Mouse (Mus musculus) liver, adult 2 months (tissue): ENCODE data around the gene Mrpl38. TPM values are rescaled to one million over a fixed set of nuclear protein-coding genes. Genes with fewer than 3 reads are reported as not detected.

ENCODE experiments used
- DNase-seq: peaks from one replicate; pipeline ENCODE4 v3.0.0-alpha.2; 2011; ENCODE audit warnings: low read depth, low spot score; ENCODE audit errors: extremely low read depth
- H3K27ac ChIP-seq: fragments of 200-500 bp; replicated peaks from 2 replicates; pipeline ENCODE4 v1.5.1; 2012; ENCODE audit warnings: low read depth, mild to moderate bottlenecking, control low read depth, inconsistent platforms, low read length; ENCODE audit not compliant: insufficient read depth
- H3K27me3 ChIP-seq: fragments of 200-500 bp; 2 replicates; pipeline ENCODE4 v1.6.1; 2012; ENCODE audit warnings: mild to moderate bottlenecking, moderate library complexity, low read length, inconsistent platforms; ENCODE audit not compliant: control insufficient read depth, insufficient read depth
- H3K36me3 ChIP-seq: fragments of 200-500 bp; 2 replicates; pipeline ENCODE4 v1.6.1; 2012; ENCODE audit warnings: low read length, inconsistent platforms; ENCODE audit not compliant: control insufficient read depth, insufficient read depth
- H3K4me1 ChIP-seq: fragments of 200-500 bp; 2 replicates; pipeline ENCODE4 v1.6.1; 2011; ENCODE audit warnings: low read length; ENCODE audit not compliant: control insufficient read depth, insufficient read depth
- H3K4me3 ChIP-seq: fragments of 200-500 bp; 2 replicates; pipeline ENCODE4 v1.5.1; 2011; ENCODE audit warnings: low read depth, mild to moderate bottlenecking, control low read depth, low read length, moderate library complexity; ENCODE audit not compliant: insufficient read depth
- H3K79me2 ChIP-seq: fragments of 200-500 bp; 2 replicates; pipeline ENCODE4 v1.6.1; 2012; ENCODE audit warnings: inconsistent platforms, mild to moderate bottlenecking, low read length, moderate library complexity; ENCODE audit not compliant: control insufficient read depth, insufficient read depth
- H3K9ac ChIP-seq: fragments of 200-500 bp; 2 replicates; pipeline ENCODE4 v1.6.1; 2012; ENCODE audit warnings: low read depth, mild to moderate bottlenecking, control low read depth, inconsistent platforms, low read length
- CTCF ChIP-seq: fragments of 200-500 bp; IDR thresholded peaks from 2 replicates; pipeline ENCODE4 v1.5.1; 2011; ENCODE audit warnings: low read depth, low read length, control low read depth
- POLR2A ChIP-seq: fragments of 200-500 bp; IDR thresholded peaks from 2 replicates; pipeline ENCODE4 v1.6.1; 2011; ENCODE audit warnings: low read length, control low read depth; ENCODE audit not compliant: insufficient read depth; ENCODE audit errors: extremely low read depth
- WGBS: fragments of 180-500 bp; shearing (Covaris S2); methylation state at CpG from one replicate; pipeline ENCODE4 v1.1.7; 2018; 5-methylcytosine and 5-hydroxymethylcytosine counted together
- polyA plus RNA-seq: library from polyadenylated mRNA; depleted of rRNA; stranded (reverse); fragments of >200 nt; gene quantifications from 2 replicates; pipeline ENCODE4 v1.2.3, GENCODE M21; 2012; rRNA removed
- total RNA-seq: library from RNA; depleted of rRNA; stranded (reverse); fragments of >200 nt; gene quantifications from 2 replicates; pipeline ENCODE4 v1.2.3, GENCODE M21; 2014; rRNA removed

Gene Mrpl38
- 26.4 and 40.2 TPM in 2 replicates for total RNA-seq
- polyA plus RNA-seq: 63.7 and 77.7 TPM in 2 replicates

DNA sequence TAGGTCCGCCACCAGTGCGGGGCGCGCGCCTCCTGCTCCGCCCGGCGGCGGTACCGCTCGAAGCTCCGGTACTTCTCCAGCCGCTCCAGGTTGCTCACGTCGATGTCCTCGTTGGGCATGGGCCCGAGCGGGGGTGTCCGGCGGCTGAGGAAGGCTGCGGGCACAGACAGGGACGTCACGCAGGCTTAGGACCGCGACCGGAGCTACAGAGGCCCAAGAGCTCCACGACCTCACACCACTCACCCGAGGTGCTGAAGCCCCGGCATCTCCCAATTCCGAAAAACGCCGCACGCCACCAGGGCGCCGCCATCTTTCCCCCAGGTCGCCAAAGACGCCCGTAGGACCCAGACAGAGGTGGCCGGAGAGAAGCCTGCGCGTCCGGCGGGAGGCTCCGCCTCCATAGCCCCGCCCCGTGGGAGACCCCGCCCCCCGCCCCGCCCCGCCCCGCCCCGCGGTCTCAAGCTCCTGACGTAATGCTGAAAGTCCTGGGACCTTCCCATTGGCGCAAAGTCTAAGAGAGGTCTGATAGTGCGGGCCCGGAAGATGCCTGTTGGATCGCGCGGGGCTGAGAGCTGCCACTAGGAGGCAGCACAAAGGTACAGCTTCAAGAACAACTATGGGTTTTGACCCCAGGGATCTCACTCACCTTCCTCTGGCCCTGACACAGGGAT lies at the start of gene Mrpl38:
Gene Mrpl38 (minus strand): TSS at position 401 of the 671 bp plus-strand sequence.
- WGBS: under 1% methylated on average over 60 of the region's 60 CpGs
- H3K9ac ChIP-seq: peak within 1 kb of the TSS; percentile 94
- no peaks in the 10 kb centered on the region for H3K27me3 ChIP-seq
- TF ChIP-seq POLR2A (peak; percentile 57), CTCF (peak; percentile 89)
- H3K36me3 ChIP-seq: peaks cover 5% of the 10 kb centered on the region; the same call in 1 of the 2 replicates
- peaks cover 5% of the 10 kb centered on the region; the same call in 1 of the 2 replicates for H3K79me2 ChIP-seq
- H3K4me3 ChIP-seq: peak within 1 kb of the TSS; percentile 99
- peak; percentile 91 for DNase-seq
- H3K4me1 ChIP-seq: peaks cover 10% of the 10 kb centered on the region
- peak within 1 kb of the TSS; percentile 73 for H3K27ac ChIP-seq

GRCm38 (mm10) chr11:116187226-116187930 lies 48.7 kb upstream of the Mrpl38 start:
- TF ChIP-seq CTCF (no peak), POLR2A (no peak)
- H3K27me3 ChIP-seq: no peaks in the 10 kb centered on the region

DNA sequence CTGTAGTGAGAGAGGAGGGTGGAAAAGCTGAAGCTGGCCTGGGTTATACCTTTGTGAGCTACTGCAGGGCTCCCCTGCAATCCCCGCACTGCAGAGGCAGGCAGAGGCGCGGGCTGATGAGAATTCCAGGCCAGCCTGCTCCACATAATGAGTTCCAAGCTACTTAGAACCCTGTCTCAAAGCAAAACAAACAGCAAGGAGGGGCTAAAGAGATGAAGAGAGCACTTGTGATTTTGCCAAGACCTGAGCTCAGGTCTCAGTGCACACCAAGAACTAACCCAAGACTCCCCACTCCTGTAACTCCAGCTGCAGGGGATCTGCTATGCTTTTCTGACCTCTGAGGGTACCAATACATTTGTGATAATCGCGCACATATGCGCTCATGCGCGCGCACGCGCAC lies 47.7 kb upstream of the Mrpl38 start:
- Histone ChIP-seq H3K36me3 (peaks cover 92% of the 10 kb centered on the region), H3K9ac (peak overlapping the region; percentile 32; the same call in 1 of the 2 replicates), H3K27me3 (no peaks in the 10 kb centered on the region), H3K79me2 (peaks cover 29% of the 10 kb centered on the region), H3K27ac (no peak overlapping the region), H3K4me3 (no peak overlapping the region), H3K4me1 (peaks cover 29% of the 10 kb centered on the region)
- WGBS: 78% methylated on average over 11 of the region's 11 CpGs
- TF ChIP-seq CTCF (no peak), POLR2A (no peak)
- peak; percentile 59 for DNase-seq

More at GRCm38 (mm10) chr11:116187226-116187930, 48.7 kb upstream of the Mrpl38 start:
- DNase-seq: peak; percentile 51
- Histone ChIP-seq H3K4me1 (peaks cover 29% of the 10 kb centered on the region), H3K36me3 (peaks cover 90% of the 10 kb centered on the region), H3K4me3 (peak overlapping the region; percentile 24), H3K27ac (no peak overlapping the region; the same call in 1 of the 2 replicates), H3K9ac (peak overlapping the region; percentile 59), H3K79me2 (peaks cover 28% of the 10 kb centered on the region)
- 18% methylated on average over 11 of the region's 11 CpGs for WGBS

GRCm38 (mm10) chr11:116185836-116186235 lies 47.2 kb upstream of the Mrpl38 start:
- WGBS: 39% methylated on average over 3 of the region's 3 CpGs
- no peak for DNase-seq
- Histone ChIP-seq H3K79me2 (peaks cover 25% of the 10 kb centered on the region), H3K9ac (no peak overlapping the region; the same call in 1 of the 2 replicates), H3K27me3 (no peaks in the 10 kb centered on the region), H3K4me1 (peaks cover 26% of the 10 kb centered on the region), H3K4me3 (no peak overlapping the region), H3K27ac (no peak overlapping the region), H3K36me3 (peaks cover 88% of the 10 kb centered on the region)
- TF ChIP-seq CTCF: 0 out of 2 replicates have a peak, but pooled peaks have one; percentile 6
- no peak for TF ChIP-seq POLR2A

- TF ChIP-seq CTCF (no peak), POLR2A (no peak)
- no peak overlapping the region for H3K4me3 ChIP-seq
- peaks cover 86% of the 10 kb centered on the region for H3K36me3 ChIP-seq
- H3K27ac ChIP-seq: no peak overlapping the region
- peak; percentile 65 for DNase-seq
- 38% methylated on average over 20 of the region's 20 CpGs for WGBS
- H3K27me3 ChIP-seq: no peaks in the 10 kb centered on the region
- H3K9ac ChIP-seq: no peak overlapping the region
- peaks cover 7% of the 10 kb centered on the region for H3K4me1 ChIP-seq
- H3K79me2 ChIP-seq: peaks cover 4% of the 10 kb centered on the region; the same call in 1 of the 2 replicates
Measured at GRCm38 (mm10) chr11:116178411-116179121, 39.9 kb upstream of the Mrpl38 start.
